ENCODE assay signal across 27 mouse cellular contexts in genomic region chr16:38594435-38594834, GRCm38 (mm10).
"Had no signal": no experiment of that assay in that cellular context is flagged by ENCODE, and none has a peak within 500 bp of the region (broad histone marks: within the 10 kb centered on the region; RNA-seq: fewer than 3 reads in every experiment).

No protein-coding gene starts in this region.

- H3K4me3 ChIP-seq: embryonic facial prominence, embryonic 10.5 days; embryonic facial prominence, embryonic 12.5 days; embryonic facial prominence, embryonic 13.5 days; embryonic facial prominence, embryonic 15.5 days; erythroblast, embryonic 14.5 days; forebrain, embryonic 10.5 days; forebrain, embryonic 12.5 days; forebrain, embryonic 13.5 days; forebrain, embryonic 15.5 days; gastrocnemius, adult 2 months; heart, adult 2 months had no signal

- H3K9me3 ChIP-seq: embryonic facial prominence, embryonic 10.5 days; embryonic facial prominence, embryonic 12.5 days; embryonic facial prominence, embryonic 13.5 days; embryonic facial prominence, embryonic 15.5 days; forebrain, embryonic 10.5 days; forebrain, embryonic 12.5 days; forebrain, embryonic 13.5 days; forebrain, embryonic 15.5 days had no signal

- H3K4me2 ChIP-seq: embryonic facial prominence, embryonic 12.5 days; embryonic facial prominence, embryonic 13.5 days; embryonic facial prominence, embryonic 15.5 days; forebrain, embryonic 12.5 days; forebrain, embryonic 13.5 days; forebrain, embryonic 15.5 days had no signal

- H3K27ac ChIP-seq: embryonic facial prominence, embryonic 10.5 days; embryonic facial prominence, embryonic 12.5 days; embryonic facial prominence, embryonic 13.5 days; embryonic facial prominence, embryonic 15.5 days; forebrain, embryonic 10.5 days; forebrain, embryonic 12.5 days; forebrain, embryonic 13.5 days; forebrain, embryonic 15.5 days; heart, adult 2 months had no signal

- DNase-seq: cerebellum, adult 8-10 months; cerebellum, adult 9-10 months; cerebellum, adult 9-11 months; cerebellum, postnatal 10 days; cerebellum, postnatal 14 days; cerebellum, postnatal 25 days; cerebellum, postnatal 36 days; embryo, embryonic 11 days; forebrain, postnatal 0 days; gastrocnemius, adult 2 months; gastrocnemius, postnatal 10 days; gastrocnemius, postnatal 14 days; gastrocnemius, postnatal 25 days; gastrocnemius, postnatal 36 days; heart, adult 18-20 months; heart, adult 2 months had no signal

- H3K27me3 ChIP-seq: embryonic facial prominence, embryonic 12.5 days; embryonic facial prominence, embryonic 13.5 days; embryonic facial prominence, embryonic 15.5 days; forebrain, embryonic 12.5 days; forebrain, embryonic 13.5 days; forebrain, embryonic 15.5 days had no signal

- H3K9ac ChIP-seq: embryonic facial prominence, embryonic 12.5 days; embryonic facial prominence, embryonic 13.5 days; embryonic facial prominence, embryonic 15.5 days; forebrain, embryonic 12.5 days; forebrain, embryonic 13.5 days; forebrain, embryonic 15.5 days; forebrain, postnatal 0 days had no signal

- H3K4me1 ChIP-seq: embryonic facial prominence, embryonic 10.5 days; embryonic facial prominence, embryonic 12.5 days; embryonic facial prominence, embryonic 13.5 days; embryonic facial prominence, embryonic 15.5 days; forebrain, embryonic 10.5 days; forebrain, embryonic 12.5 days; forebrain, embryonic 13.5 days; forebrain, embryonic 15.5 days had no signal

- ATAC-seq: forebrain, embryonic 13.5 days; forebrain, embryonic 14.5 days; forebrain, embryonic 15.5 days; forebrain, embryonic 16.5 days; forebrain, postnatal 0 days had no signal
